Mouse (Mus musculus): Measurements from ENCODE around the gene Mydgf. TPM values are rescaled to one million over a fixed set of nuclear protein-coding genes. Genes with fewer than 3 reads are reported as not detected.

Gene Mydgf
- polyA plus RNA-seq, 1 experiment = 86.4 TPM

DNA sequence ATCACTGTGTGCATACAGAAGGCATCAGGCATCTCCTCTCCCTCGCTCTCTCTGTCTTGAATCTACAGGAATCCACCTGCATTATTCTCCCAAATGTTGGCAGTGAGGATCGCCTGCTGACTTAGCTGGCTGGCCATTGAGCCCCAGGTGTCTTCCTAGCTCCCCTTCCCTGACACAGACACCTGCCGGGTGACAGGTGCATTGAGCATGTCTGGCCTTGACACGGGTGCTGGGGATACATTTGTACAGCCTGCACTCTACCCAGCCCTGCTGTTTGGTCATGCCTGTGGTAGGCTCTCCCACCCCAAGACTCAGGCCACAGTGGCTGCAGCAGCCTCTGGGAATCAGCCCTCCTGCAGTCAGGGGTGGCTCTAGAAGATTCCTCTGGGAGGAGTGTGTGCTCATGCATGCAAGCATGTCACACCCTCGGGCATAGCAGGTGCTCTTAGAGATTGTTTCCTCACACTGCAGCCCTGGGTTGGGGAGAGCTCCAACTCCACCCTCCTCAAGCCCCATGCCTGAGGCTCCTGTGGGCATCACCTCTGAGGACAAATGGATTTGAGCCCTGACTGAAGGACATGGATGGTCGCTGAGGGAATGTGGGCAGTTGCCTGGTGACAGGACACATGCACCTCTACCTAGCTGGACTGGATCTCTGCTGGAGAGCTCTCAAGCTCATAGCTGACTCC is 23.4 kb upstream of the Mydgf start:
- no peak overlapping the region; the same call in 1 of the 2 replicates for H3K27ac ChIP-seq (ENCODE audit: insufficient read depth, low read depth, low read length)
- TF ChIP-seq POLR2A (IDR thresholded peaks at IDR 0.05; ENCODE audit: low read depth, low read length) = no peak
- no peak for TF ChIP-seq CTCF (IDR thresholded peaks at IDR 0.05; ENCODE audit: extremely low read depth, insufficient read length, insufficient replicate concordance, low read depth, low read length)
- H3K36me3 ChIP-seq (ENCODE audit: control insufficient read depth, insufficient read depth, low read length) = peaks cover 63% of the 10 kb centered on the region
- 39% methylated on average over 6 of the region's 6 CpGs for whole genome bisulfite sequencing
- H3K4me1 ChIP-seq (ENCODE audit: control insufficient read depth, insufficient read depth, insufficient read length, low read length) = peaks cover 17% of the 10 kb centered on the region
- no peaks in the 10 kb centered on the region for H3K27me3 ChIP-seq (ENCODE audit: control insufficient read depth, insufficient read depth, low read length)
- no peak overlapping the region for H3K4me3 ChIP-seq (ENCODE audit: low read depth, low read length)

DNA sequence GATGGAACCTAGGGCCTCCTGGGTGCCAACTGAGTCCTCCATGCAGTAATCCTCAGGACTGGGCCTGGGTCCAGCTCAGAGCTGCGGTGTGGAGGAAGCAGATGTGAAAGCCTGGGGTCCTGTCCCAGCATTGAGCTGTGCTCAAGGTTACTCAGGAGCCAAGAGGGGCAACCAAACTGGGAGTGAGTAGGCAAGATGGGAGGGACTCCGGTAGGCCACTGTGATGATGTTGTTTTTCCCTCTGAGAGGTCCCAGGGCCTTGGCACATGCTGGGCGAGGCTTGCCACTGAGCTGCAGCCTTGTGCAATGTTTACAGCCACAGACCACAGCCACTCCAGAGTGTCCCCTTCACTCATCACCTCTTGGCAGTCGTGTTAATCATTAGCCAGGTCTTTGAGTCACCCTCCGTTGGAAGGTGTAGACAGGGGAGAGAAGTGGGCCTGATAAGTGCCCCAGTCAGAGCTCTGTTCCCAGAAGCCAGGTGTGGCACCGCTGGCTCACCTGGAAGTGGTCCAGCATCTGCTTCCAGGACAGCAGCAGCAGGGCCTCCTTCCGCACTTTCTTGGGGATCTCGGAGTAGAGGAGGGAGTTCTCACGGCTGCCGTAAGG is 22.7 kb upstream of the Mydgf start:
- H3K36me3 ChIP-seq (ENCODE audit: control insufficient read depth, insufficient read depth, low read length) = peaks cover 62% of the 10 kb centered on the region
- no peaks in the 10 kb centered on the region for H3K27me3 ChIP-seq (ENCODE audit: control insufficient read depth, insufficient read depth, low read length)
- no peak overlapping the region; the same call in 1 of the 2 replicates for H3K27ac ChIP-seq (ENCODE audit: insufficient read depth, low read depth, low read length)
- WGBS = 33% methylated on average over 10 of the region's 10 CpGs
- H3K4me1 ChIP-seq (ENCODE audit: control insufficient read depth, insufficient read depth, insufficient read length, low read length) = peaks cover 17% of the 10 kb centered on the region
- no peak overlapping the region for H3K4me3 ChIP-seq (ENCODE audit: low read depth, low read length)
- TF ChIP-seq CTCF (IDR thresholded peaks at IDR 0.05; ENCODE audit: extremely low read depth, insufficient read length, insufficient replicate concordance, low read depth, low read length) = no peak
- no peak for TF ChIP-seq POLR2A (IDR thresholded peaks at IDR 0.05; ENCODE audit: low read depth, low read length)

DNA sequence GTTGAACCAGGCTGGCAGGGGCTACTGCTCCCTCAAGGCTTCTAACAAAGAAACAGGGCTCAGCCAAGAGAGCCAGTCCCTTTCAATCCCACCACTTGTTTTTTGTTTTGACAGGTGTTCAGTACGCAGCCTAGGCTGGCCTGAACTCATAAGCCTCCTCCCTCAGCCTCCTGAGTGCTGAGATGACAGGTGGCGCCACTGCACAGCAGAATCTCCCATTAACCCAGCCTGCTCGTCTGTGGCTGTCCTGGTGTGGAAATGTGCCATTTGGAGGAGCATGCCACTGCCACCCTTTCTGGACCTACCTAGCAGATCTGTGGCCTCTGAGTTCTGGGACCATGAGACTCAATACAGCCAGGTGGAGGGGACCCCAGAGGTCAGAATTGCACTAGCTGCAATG is 20.0 kb upstream of the Mydgf start:
- TF ChIP-seq CTCF (IDR thresholded peaks at IDR 0.05; ENCODE audit: extremely low read depth, insufficient read length, insufficient replicate concordance, low read depth, low read length) = no peak
- TF ChIP-seq POLR2A (IDR thresholded peaks at IDR 0.05; ENCODE audit: low read depth, low read length) = no peak
- Histone ChIP-seq H3K27me3 (ENCODE audit: control insufficient read depth, insufficient read depth, low read length) (no peaks in the 10 kb centered on the region), H3K27ac (ENCODE audit: insufficient read depth, low read depth, low read length) (no peak overlapping the region), H3K36me3 (ENCODE audit: control insufficient read depth, insufficient read depth, low read length) (peaks cover 51% of the 10 kb centered on the region), H3K4me1 (ENCODE audit: control insufficient read depth, insufficient read depth, insufficient read length, low read length) (peaks cover 15% of the 10 kb centered on the region), H3K4me3 (ENCODE audit: low read depth, low read length) (no peak overlapping the region)
- 73% methylated on average over 3 of the region's 3 CpGs for WGBS

DNA sequence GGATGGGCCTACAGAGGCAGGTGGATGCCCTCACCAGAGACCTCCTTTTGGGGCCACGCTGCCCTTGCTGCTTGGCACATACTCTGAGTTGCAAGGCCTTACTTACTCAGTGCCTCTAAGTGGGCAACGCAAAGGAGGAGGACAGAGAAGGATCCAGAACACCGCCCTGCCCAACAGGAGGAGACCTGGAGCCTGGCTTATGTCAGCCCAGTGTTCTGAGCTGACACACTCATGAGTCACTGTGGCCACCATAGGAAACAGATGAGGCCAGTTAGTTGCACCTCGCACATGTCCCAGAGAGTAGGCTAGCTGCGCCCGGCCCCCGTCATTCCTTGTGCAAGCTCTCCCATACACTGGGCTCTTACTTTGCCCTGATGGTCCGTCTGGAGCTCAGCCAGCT is 18.8 kb upstream of the Mydgf start:
- Histone ChIP-seq H3K36me3 (ENCODE audit: control insufficient read depth, insufficient read depth, low read length) (peaks cover 60% of the 10 kb centered on the region), H3K4me1 (ENCODE audit: control insufficient read depth, insufficient read depth, insufficient read length, low read length) (peaks cover 14% of the 10 kb centered on the region), H3K27ac (ENCODE audit: insufficient read depth, low read depth, low read length) (no peak overlapping the region), H3K4me3 (ENCODE audit: low read depth, low read length) (no peak overlapping the region), H3K27me3 (ENCODE audit: control insufficient read depth, insufficient read depth, low read length) (no peaks in the 10 kb centered on the region)
- WGBS = 92% methylated on average over 8 of the region's 8 CpGs
- TF ChIP-seq POLR2A (IDR thresholded peaks at IDR 0.05; ENCODE audit: low read depth, low read length) (no peak), CTCF (IDR thresholded peaks at IDR 0.05; ENCODE audit: extremely low read depth, insufficient read length, insufficient replicate concordance, low read depth, low read length) (no peak)

DNA sequence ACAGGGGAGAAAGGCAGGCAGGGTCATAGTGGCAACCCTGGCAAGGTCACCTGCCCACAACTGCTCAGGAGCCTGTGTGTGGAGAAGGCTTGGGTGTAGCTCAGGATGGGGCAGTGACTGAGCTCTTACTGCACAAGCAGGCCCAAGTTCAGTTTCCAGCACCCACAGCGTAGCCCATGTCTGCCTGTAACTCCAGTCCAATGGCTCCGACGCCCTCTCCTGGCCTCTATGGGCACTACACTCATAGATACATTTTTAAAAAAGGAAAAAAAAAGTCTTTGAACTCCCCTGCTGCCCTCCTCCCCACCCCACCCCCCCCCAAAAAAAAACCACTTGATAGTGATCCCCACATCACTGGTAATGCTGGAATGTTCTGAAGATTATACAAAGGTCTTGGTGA is 17.9 kb upstream of the Mydgf start:
- Histone ChIP-seq H3K27ac (ENCODE audit: insufficient read depth, low read depth, low read length) (no peak overlapping the region), H3K4me3 (ENCODE audit: low read depth, low read length) (no peak overlapping the region), H3K27me3 (ENCODE audit: control insufficient read depth, insufficient read depth, low read length) (no peaks in the 10 kb centered on the region), H3K4me1 (ENCODE audit: control insufficient read depth, insufficient read depth, insufficient read length, low read length) (peaks cover 6% of the 10 kb centered on the region), H3K36me3 (ENCODE audit: control insufficient read depth, insufficient read depth, low read length) (peaks cover 61% of the 10 kb centered on the region)
- TF ChIP-seq CTCF (IDR thresholded peaks at IDR 0.05; ENCODE audit: extremely low read depth, insufficient read length, insufficient replicate concordance, low read depth, low read length) (no peak), POLR2A (IDR thresholded peaks at IDR 0.05; ENCODE audit: low read depth, low read length) (no peak)
- WGBS = 78% methylated on average over 3 of the region's 3 CpGs

DNA sequence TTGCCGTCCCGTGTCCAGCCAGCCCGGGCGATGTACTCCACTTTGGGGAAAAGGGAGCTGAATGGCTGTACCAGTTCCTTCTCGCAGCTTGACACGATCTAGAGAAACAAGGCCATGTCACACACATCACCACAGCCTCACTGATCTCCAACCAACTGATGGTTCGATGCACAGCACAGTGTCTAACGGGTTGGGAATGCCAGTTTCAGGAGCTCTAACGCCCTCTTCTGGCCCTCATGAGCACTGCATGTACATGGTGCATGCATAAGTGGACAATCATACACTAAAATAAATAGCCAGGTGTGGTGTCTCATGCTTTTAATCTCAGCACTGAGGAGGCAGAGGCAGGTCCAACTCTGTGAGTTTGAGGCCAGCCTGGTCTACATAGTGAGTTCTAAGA is 16.9 kb upstream of the Mydgf start:
- 87% methylated on average over 9 of the region's 9 CpGs for WGBS
- Histone ChIP-seq H3K27ac (ENCODE audit: insufficient read depth, low read depth, low read length) (no peak overlapping the region), H3K36me3 (ENCODE audit: control insufficient read depth, insufficient read depth, low read length) (peaks cover 60% of the 10 kb centered on the region), H3K4me1 (ENCODE audit: control insufficient read depth, insufficient read depth, insufficient read length, low read length) (no peaks in the 10 kb centered on the region), H3K27me3 (ENCODE audit: control insufficient read depth, insufficient read depth, low read length) (no peaks in the 10 kb centered on the region), H3K4me3 (ENCODE audit: low read depth, low read length) (no peak overlapping the region)
- TF ChIP-seq POLR2A (IDR thresholded peaks at IDR 0.05; ENCODE audit: low read depth, low read length) (no peak), CTCF (IDR thresholded peaks at IDR 0.05; ENCODE audit: extremely low read depth, insufficient read length, insufficient replicate concordance, low read depth, low read length) (peak; percentile 52; the same call in 1 of the 2 replicates)

DNA sequence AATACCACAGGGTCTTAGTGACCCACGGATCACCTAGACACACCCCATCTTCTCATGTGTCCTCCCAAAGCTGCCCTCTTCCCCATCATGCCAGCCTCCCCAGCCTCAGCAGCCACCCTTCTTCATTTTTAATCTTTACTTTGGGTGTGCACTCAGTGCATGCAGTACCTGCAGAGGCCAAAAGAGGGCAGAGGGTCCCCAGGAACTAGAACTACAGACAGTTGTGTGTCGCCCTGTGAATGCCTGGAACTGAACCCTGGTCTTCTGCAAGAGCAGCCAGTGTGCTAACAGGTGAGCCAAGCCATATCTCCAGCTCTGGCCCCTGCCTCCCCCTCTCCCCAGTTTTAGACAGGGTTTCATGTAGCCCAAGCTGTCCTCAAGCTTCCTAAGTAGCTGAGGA is 13.1 kb upstream of the Mydgf start:
- no peak overlapping the region for H3K27ac ChIP-seq (ENCODE audit: insufficient read depth, low read depth, low read length)
- peaks cover 4% of the 10 kb centered on the region for H3K4me1 ChIP-seq (ENCODE audit: control insufficient read depth, insufficient read depth, insufficient read length, low read length)
- no peak overlapping the region for H3K4me3 ChIP-seq (ENCODE audit: low read depth, low read length)
- H3K27me3 ChIP-seq (ENCODE audit: control insufficient read depth, insufficient read depth, low read length) = no peaks in the 10 kb centered on the region
- TF ChIP-seq CTCF (IDR thresholded peaks at IDR 0.05; ENCODE audit: extremely low read depth, insufficient read length, insufficient replicate concordance, low read depth, low read length) (peak; percentile 52; the same call in 1 of the 2 replicates), POLR2A (IDR thresholded peaks at IDR 0.05; ENCODE audit: low read depth, low read length) (no peak)
- peaks cover 41% of the 10 kb centered on the region for H3K36me3 ChIP-seq (ENCODE audit: control insufficient read depth, insufficient read depth, low read length)
- 72% methylated on average over 2 of the region's 2 CpGs for WGBS
